Mouse (Mus musculus) cerebellum, adult 2 months (tissue): ENCODE data around the gene Gstm3.

Source experiments
- CTCF ChIP-seq: fragments of 200-500 bp; IDR thresholded peaks from 2 replicates; pipeline ENCODE4 v1.5.1; 2011; ENCODE audit warnings: low read depth, mild to moderate bottlenecking, control low read depth, low read length, moderate library complexity, borderline replicate concordance; ENCODE audit not compliant: insufficient read depth
- POLR2A ChIP-seq: fragments of 200-500 bp; IDR thresholded peaks from 2 replicates; pipeline ENCODE4 v1.6.1; 2011; ENCODE audit warnings: low read length, control low read depth, borderline replicate concordance; ENCODE audit not compliant: insufficient read depth

DNA sequence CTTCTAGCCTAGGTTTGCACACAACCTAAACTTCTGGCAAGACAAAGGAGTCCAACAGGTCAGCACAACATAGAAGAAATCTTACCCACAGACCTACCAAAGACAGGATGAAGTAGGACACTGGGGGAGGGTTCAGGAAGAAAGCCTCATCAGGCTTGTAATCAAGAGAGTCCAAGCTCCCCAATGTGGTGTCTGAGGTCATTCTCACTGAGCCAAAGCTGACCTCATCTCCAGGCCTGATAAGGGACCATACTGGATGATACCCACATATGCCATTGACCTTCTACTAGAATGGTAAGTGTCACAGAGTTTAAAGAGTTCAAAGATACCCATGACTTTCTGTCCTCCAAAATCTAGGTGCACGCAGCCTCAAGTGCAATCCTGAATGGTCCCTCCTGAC is 5.2 kb upstream of the Gstm3 start:
- TF ChIP-seq POLR2A (no peak), CTCF (no peak)
